Mouse (Mus musculus) forebrain, embryonic 14.5 days (tissue): Measurements from ENCODE around the gene Pf4. TPM values are rescaled to one million over a fixed set of nuclear protein-coding genes. Genes with fewer than 3 reads are reported as not detected.
"Not testable (repeated sequence)": the region's sequence is repeated elsewhere in the genome, so short reads cannot be mapped to it uniquely, and the experiment has no call there.

Source experiments
- ATAC-seq: fragments of 200-750 bp; cut with Nextera tagmentation; 2 replicates; pipeline ENCODE4 v1.8.0; 2017; ENCODE audit warnings: mild to moderate bottlenecking, moderate library complexity
- DNase-seq: peaks from one replicate; pipeline ENCODE4 v3.0.0-alpha.2; 2015; ENCODE audit warnings: low spot score
- H3K27ac ChIP-seq: fragments of 300-500 bp; sonication (generic); 2 replicates; pipeline ENCODE4 v1.5.1; 2014; ENCODE audit warnings: low read depth, mild to moderate bottlenecking, control low read depth, low read length, moderate library complexity
- H3K27me3 ChIP-seq: fragments of 300-500 bp; sonication (generic); replicated peaks from 2 replicates; pipeline ENCODE4 v1.6.1; 2014; ENCODE audit warnings: low read length, control low read depth, mixed read lengths; ENCODE audit not compliant: control insufficient read depth, insufficient read depth
- H3K36me3 ChIP-seq: fragments of 300-500 bp; sonication (generic); 2 replicates; pipeline ENCODE4 v1.6.1; 2014; ENCODE audit warnings: low read length, control low read depth; ENCODE audit not compliant: control insufficient read depth, insufficient read depth
- H3K4me1 ChIP-seq: fragments of 300-500 bp; sonication (generic); 2 replicates; pipeline ENCODE4 v1.6.1; 2014; ENCODE audit warnings: antibody characterized with exemption, low read length, control low read depth; ENCODE audit not compliant: control insufficient read depth, insufficient read depth
- H3K4me2 ChIP-seq: fragments of 300-500 bp; sonication (generic); 2 replicates; pipeline ENCODE4 v1.6.1; 2014; ENCODE audit warnings: mild to moderate bottlenecking, control low read depth, low read length
- H3K4me3 ChIP-seq: fragments of 300-500 bp; sonication (generic); 2 replicates; pipeline ENCODE4 v1.5.1; 2014; ENCODE audit warnings: low read depth, low read length, control low read depth
- H3K9ac ChIP-seq: fragments of 300-500 bp; sonication (generic); 2 replicates; pipeline ENCODE4 v1.6.1; 2014; ENCODE audit warnings: mild to moderate bottlenecking, low read length, control low read depth, moderate library complexity
- H3K9me3 ChIP-seq: fragments of 300-500 bp; sonication (generic); replicated peaks from 2 replicates; pipeline ENCODE4 v1.6.1; 2016; ENCODE audit warnings: low read length, control low read depth, mixed read lengths; ENCODE audit not compliant: control insufficient read depth
- WGBS: fragments of 180-500 bp; shearing (Covaris S2); extraction: QIAGEN DNeasy Blood & Tissue Kit; methylation state at CpG from one replicate; pipeline ENCODE4 v1.1.7; 2014; 5-methylcytosine and 5-hydroxymethylcytosine counted together
- polyA plus RNA-seq: library from polyadenylated mRNA; unstranded; fragments of >200 nt; fragmentation: Nextera tagmentation; extraction: Ambion mirVana; gene quantifications from 2 replicates; pipeline ENCODE4 v1.2.1, GENCODE M21; 2014

Pf4 gene
- polyA plus RNA-seq, 1 experiment from 2014 or later: 41.7 TPM

DNA sequence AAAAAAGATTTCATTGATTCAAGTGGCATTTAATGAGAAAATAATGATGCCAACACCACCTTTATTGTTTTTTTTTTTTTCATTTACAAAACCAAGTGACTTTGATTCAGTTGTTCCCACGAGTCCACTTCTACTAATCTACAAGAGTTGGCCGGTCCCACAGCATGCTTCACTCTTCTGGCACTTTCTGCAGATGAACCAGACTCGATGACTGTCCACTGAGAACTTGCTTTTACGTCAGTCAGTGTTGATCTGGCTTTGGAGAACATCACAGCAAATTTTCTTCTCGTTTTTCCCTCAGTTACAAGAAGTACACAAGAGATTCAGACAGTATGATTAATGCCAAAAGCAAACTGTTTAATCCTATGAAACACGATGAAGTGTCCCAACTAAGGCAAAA is 6.6 kb downstream of the Pf4 start:
- no peaks in the 10 kb centered on the region for H3K36me3 ChIP-seq
- H3K4me1 ChIP-seq: no peaks in the 10 kb centered on the region
- H3K9ac ChIP-seq: no peak overlapping the region
- 85% methylated on average over 6 of the region's 6 CpGs for WGBS
- ATAC-seq (no peak), DNase-seq (no peak)
- H3K27me3 ChIP-seq: no peaks in the 10 kb centered on the region
- no peak overlapping the region for H3K4me3 ChIP-seq
- no peaks in the 10 kb centered on the region for H3K9me3 ChIP-seq
- H3K27ac ChIP-seq: no peak overlapping the region
- no peak overlapping the region for H3K4me2 ChIP-seq

GRCm38 (mm10) chr5:90783697-90784096 is 11.5 kb downstream of the Pf4 start:
- Histone ChIP-seq H3K4me1 (peaks cover 4% of the 10 kb centered on the region; the same call in 1 of the 2 replicates), H3K4me2 (no peak overlapping the region), H3K27me3 (no peaks in the 10 kb centered on the region), H3K9me3 (no peaks in the 10 kb centered on the region), H3K27ac (no peak overlapping the region), H3K9ac (no peak overlapping the region), H3K4me3 (no peak overlapping the region), H3K36me3 (no peaks in the 10 kb centered on the region)
- ATAC-seq: no peak
- no peak for DNase-seq
- WGBS: 90% methylated on average over 3 of the region's 3 CpGs

- no peak within 1 kb of the TSS for H3K27ac ChIP-seq
- peak; percentile 38 for DNase-seq
- peaks cover 4% of the 10 kb centered on the region; the same call in 1 of the 2 replicates for H3K4me1 ChIP-seq
- H3K4me3 ChIP-seq: peak within 1 kb of the TSS; percentile 26
- ATAC-seq: peak; percentile 84
- H3K4me2 ChIP-seq: peak within 1 kb of the TSS; percentile 57
- no peaks in the 10 kb centered on the region for H3K27me3 ChIP-seq
- peak within 1 kb of the TSS; percentile 45; the same call in 1 of the 2 replicates for H3K9ac ChIP-seq
- WGBS: 17% methylated on average over 24 of the region's 26 CpGs
- no peaks in the 10 kb centered on the region for H3K36me3 ChIP-seq
- no peaks in the 10 kb centered on the region for H3K9me3 ChIP-seq
These were observed 13.7 kb downstream of the Pf4 start, which contains the start of gene Cxcl3 for GRCm38 (mm10) chr5:90785659-90786588. Gene Cxcl3 (plus strand): TSS chr5:90786103.

DNA sequence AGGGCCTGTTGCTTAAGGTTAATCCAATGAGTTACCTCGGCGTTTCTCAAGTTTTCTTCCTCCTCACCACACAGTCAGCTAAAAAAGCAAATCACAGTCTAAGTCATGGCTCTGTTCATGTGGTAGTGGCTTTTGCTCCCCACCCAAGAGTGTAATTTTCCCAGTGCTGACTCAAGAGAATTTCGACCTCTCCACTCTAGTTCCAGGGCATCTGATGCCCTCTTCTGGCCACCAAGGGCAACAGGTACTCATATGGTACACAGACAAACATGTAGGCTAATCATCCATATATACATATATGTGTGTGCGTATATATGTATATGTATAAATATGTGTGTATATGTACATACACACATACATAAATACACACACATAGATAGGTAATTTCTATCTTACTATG is 15.9 kb downstream of the Pf4 start:
- WGBS: 64% methylated on average over 4 of the region's 4 CpGs
- Histone ChIP-seq H3K27me3 (no peaks in the 10 kb centered on the region), H3K9ac (no peak overlapping the region), H3K27ac (no peak overlapping the region), H3K4me2 (no peak overlapping the region), H3K9me3 (no peaks in the 10 kb centered on the region), H3K4me3 (no peak overlapping the region), H3K4me1 (peaks cover 4% of the 10 kb centered on the region; the same call in 1 of the 2 replicates), H3K36me3 (no peaks in the 10 kb centered on the region)
- DNase-seq (no peak), ATAC-seq (no peak)

- WGBS: 88% methylated on average over 11 of the region's 11 CpGs
- H3K27ac ChIP-seq: no peak overlapping the region
- no peaks in the 10 kb centered on the region for H3K36me3 ChIP-seq
- no peaks in the 10 kb centered on the region for H3K9me3 ChIP-seq
- no peak overlapping the region for H3K4me2 ChIP-seq
- H3K27me3 ChIP-seq: no peaks in the 10 kb centered on the region
- no peak overlapping the region for H3K4me3 ChIP-seq
- no peak overlapping the region for H3K9ac ChIP-seq
- peaks cover 4% of the 10 kb centered on the region; the same call in 1 of the 2 replicates for H3K4me1 ChIP-seq
- no peak for DNase-seq
- no peak for ATAC-seq
These were observed 17.3 kb downstream of the Pf4 start for GRCm38 (mm10) chr5:90789306-90790073.

GRCm38 (mm10) chr5:90790074-90790502 is 17.9 kb downstream of the Pf4 start:
- no peak for ATAC-seq
- WGBS: 89% methylated on average over 8 of the region's 8 CpGs
- DNase-seq: no peak

GRCm38 (mm10) chr5:90794195-90794625 is 22.0 kb downstream of the Pf4 start, which contains the start of gene Cxcl15:
Gene Cxcl15 (plus strand): TSS chr5:90794534.
- Histone ChIP-seq H3K4me3 (no peak within 1 kb of the TSS), H3K9me3 (no peaks in the 10 kb centered on the region), H3K27ac (no peak within 1 kb of the TSS), H3K4me1 (no peaks in the 10 kb centered on the region), H3K27me3 (no peaks in the 10 kb centered on the region), H3K36me3 (no peaks in the 10 kb centered on the region), H3K9ac (no peak within 1 kb of the TSS), H3K4me2 (no peak within 1 kb of the TSS)
- WGBS: 60% methylated on average over 5 of the region's 5 CpGs
- DNase-seq: no peak
- ATAC-seq: no peak

More at GRCm38 (mm10) chr5:90790074-90790502, 17.9 kb downstream of the Pf4 start:
- Histone ChIP-seq H3K4me3 (no peak overlapping the region), H3K27me3 (no peaks in the 10 kb centered on the region), H3K9ac (no peak overlapping the region), H3K4me1 (peaks cover 4% of the 10 kb centered on the region; the same call in 1 of the 2 replicates), H3K4me2 (no peak overlapping the region), H3K36me3 (no peaks in the 10 kb centered on the region), H3K9me3 (no peaks in the 10 kb centered on the region), H3K27ac (no peak overlapping the region)

DNA sequence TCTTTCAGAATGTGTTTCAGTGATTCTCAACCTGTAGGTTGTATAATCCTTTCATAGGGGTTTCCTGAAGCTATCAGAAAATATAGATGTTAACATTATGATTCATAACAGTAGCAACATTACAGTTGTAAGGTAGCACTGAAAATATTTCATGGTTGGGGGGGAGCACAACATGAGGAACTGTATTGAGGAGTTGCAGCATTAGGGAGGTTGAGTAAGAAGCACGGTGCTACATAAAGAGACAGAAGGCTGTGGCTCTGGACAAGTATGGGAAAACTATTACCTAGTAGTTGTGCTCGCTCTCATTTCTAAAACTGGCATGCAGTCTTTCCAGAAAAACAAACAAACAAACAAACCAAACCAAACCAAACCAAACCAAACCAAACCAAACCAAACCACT is 23.2 kb downstream of the Pf4 start:
- H3K4me1 ChIP-seq, H3K9me3 ChIP-seq, H3K4me2 ChIP-seq, DNase-seq, H3K27ac ChIP-seq, H3K9ac ChIP-seq, H3K4me3 ChIP-seq, H3K27me3 ChIP-seq, H3K36me3 ChIP-seq, ATAC-seq: not testable (repeated sequence)
- WGBS: 86% methylated on average over 2 of the region's 2 CpGs
